Mouse (Mus musculus) MEL (cell line): ENCODE measurements around the gene Maml3. TPM values are rescaled to one million over a fixed set of nuclear protein-coding genes. Genes with fewer than 3 reads are reported as not detected.

ENCODE experiments used
- DNase-seq: peaks from one replicate; pipeline ENCODE4 v3.0.0; 2011; ENCODE audit warnings: low read depth, low spot score
- H3K27ac ChIP-seq: 2 replicates; pipeline ENCODE4 v1.5.1; 2012; ENCODE audit warnings: low read depth, mild to moderate bottlenecking, control low read depth, low read length, moderate library complexity; ENCODE audit not compliant: control insufficient read depth
- H3K27me3 ChIP-seq, 2 experiments: fragments of 150-350 bp in 1 of 2; sonication (generic) in 1 of 2; 2 replicates each; pipeline ENCODE4 v1.6.1; 2012; ENCODE audit warnings: low read length in 2 of 2, mild to moderate bottlenecking in 2 of 2, improper control_type of control experiment in 1 of 2, moderate library complexity in 1 of 2; ENCODE audit not compliant: insufficient read depth in 2 of 2, control insufficient read depth in 1 of 2
- H3K36me3 ChIP-seq, 2 experiments: 2 replicates each; pipeline ENCODE4 v1.6.1; 2012 to 2014; ENCODE audit warnings: low read length in 2 of 2, improper control_type of control experiment in 1 of 2, inconsistent platforms in 1 of 2, mild to moderate bottlenecking in 1 of 2; ENCODE audit not compliant: insufficient read depth in 2 of 2, control insufficient read depth in 1 of 2
- H3K4me1 ChIP-seq, 2 experiments: fragments of 150-350 bp in 1 of 2; sonication (generic) in 1 of 2; 2 replicates each; pipeline ENCODE4 v1.6.1; 2012; ENCODE audit warnings: low read length in 2 of 2, improper control_type of control experiment in 1 of 2, mild to moderate bottlenecking in 1 of 2; ENCODE audit not compliant: insufficient read depth in 2 of 2, control insufficient read depth in 1 of 2
- H3K4me3 ChIP-seq, 2 experiments: fragments of 150-350 bp in 1 of 2; sonication (generic) in 1 of 2; 2 replicates each; pipeline ENCODE4 v1.5.1; 2012; ENCODE audit warnings: low read depth in 2 of 2, low read length in 2 of 2, mild to moderate bottlenecking in 2 of 2, moderate library complexity in 2 of 2, control low read depth in 1 of 2, improper control_type of control experiment in 1 of 2; ENCODE audit not compliant: control insufficient read depth in 1 of 2, insufficient read depth in 1 of 2
- H3K79me2 ChIP-seq: 2 replicates; pipeline ENCODE4 v1.6.1; 2012; ENCODE audit warnings: mild to moderate bottlenecking, low read length, moderate library complexity; ENCODE audit not compliant: control insufficient read depth, poor library complexity, insufficient read depth
- H3K9ac ChIP-seq: 2 replicates; pipeline ENCODE4 v1.6.1; 2012; ENCODE audit warnings: low read depth, mild to moderate bottlenecking, control low read depth, low read length, moderate library complexity; ENCODE audit not compliant: control insufficient read depth, poor library complexity, severe bottlenecking
- H3K9me3 ChIP-seq: fragments of 150-350 bp; sonication (generic); replicated peaks from 2 replicates; pipeline ENCODE4 v1.6.1; 2012; ENCODE audit warnings: mild to moderate bottlenecking, low read length, improper control_type of control experiment, moderate library complexity; ENCODE audit not compliant: insufficient read depth
- BHLHE40 ChIP-seq: IDR thresholded peaks from 2 replicates; pipeline ENCODE4 v1.6.1; 2012; ENCODE audit warnings: low read depth, mild to moderate bottlenecking, inconsistent platforms, low read length, improper control_type of control experiment, borderline replicate concordance
- CHD1 ChIP-seq: IDR thresholded peaks from 2 replicates; pipeline ENCODE4 v1.6.1; 2012; ENCODE audit warnings: low read depth, mild to moderate bottlenecking, inconsistent platforms, low read length, improper control_type of control experiment
- CHD2 ChIP-seq: IDR thresholded peaks from 2 replicates; pipeline ENCODE4 v1.6.1; 2011; ENCODE audit warnings: low read length, improper control_type of control experiment
- CTCF ChIP-seq, 3 experiments: IDR thresholded peaks in 2 of 3; conservative IDR thresholded peaks in 1 of 3; 2 replicates each; pipeline ENCODE4 v1.5.1; 2011 to 2012; ENCODE audit warnings: low read length in 3 of 3, low read depth in 2 of 3, mild to moderate bottlenecking in 2 of 3, improper control_type of control experiment in 1 of 3, inconsistent platforms in 1 of 3, mixed read lengths in 1 of 3, moderate library complexity in 1 of 3; ENCODE audit not compliant: control insufficient read depth in 1 of 3, insufficient read depth in 1 of 3, poor library complexity in 1 of 3, severe bottlenecking in 1 of 3
- ELF1 ChIP-seq: IDR thresholded peaks from 2 replicates; pipeline ENCODE4 v1.6.1; 2014; ENCODE audit warnings: low read depth, mild to moderate bottlenecking, inconsistent platforms, low read length, improper control_type of control experiment, moderate library complexity
- EP300 ChIP-seq, 2 experiments: IDR thresholded peaks; 2 replicates each; pipeline ENCODE4 v1.6.1; 2011; ENCODE audit warnings: improper control_type of control experiment in 2 of 2, low read length in 2 of 2, low read depth in 1 of 2, mild to moderate bottlenecking in 1 of 2
- GABPA ChIP-seq: IDR thresholded peaks from 2 replicates; pipeline ENCODE4 v1.6.1; 2012; ENCODE audit warnings: low read depth, mild to moderate bottlenecking, inconsistent platforms, low read length, improper control_type of control experiment, moderate library complexity
- GATA1 ChIP-seq: IDR thresholded peaks from 2 replicates; pipeline ENCODE4 v1.6.1; 2011; ENCODE audit warnings: low read depth, low read length, improper control_type of control experiment
- HCFC1 ChIP-seq: IDR thresholded peaks from 2 replicates; pipeline ENCODE4 v1.6.1; 2012; ENCODE audit warnings: low read depth, mild to moderate bottlenecking, inconsistent platforms, low read length, improper control_type of control experiment, moderate library complexity
- KAT2A ChIP-seq: conservative IDR thresholded peaks from 2 replicates; pipeline ENCODE4 v1.6.1; 2012; ENCODE audit warnings: low read depth, low read length, improper control_type of control experiment, inconsistent platforms
- MAFK ChIP-seq: IDR thresholded peaks from 2 replicates; pipeline ENCODE4 v1.6.1; 2011; ENCODE audit warnings: low read depth, mild to moderate bottlenecking, low read length, improper control_type of control experiment, borderline replicate concordance
- MAZ ChIP-seq: IDR thresholded peaks from 2 replicates; pipeline ENCODE4 v1.6.1; 2012; ENCODE audit warnings: low read depth, mild to moderate bottlenecking, inconsistent platforms, low read length, improper control_type of control experiment
- MXI1 ChIP-seq: IDR thresholded peaks from 2 replicates; pipeline ENCODE4 v1.6.1; 2011; ENCODE audit warnings: mild to moderate bottlenecking, low read depth, low read length, improper control_type of control experiment
- MYB ChIP-seq: IDR thresholded peaks from 2 replicates; pipeline ENCODE4 v1.6.1; 2011; ENCODE audit warnings: mild to moderate bottlenecking, low read depth, low read length, improper control_type of control experiment
- MYC ChIP-seq: IDR thresholded peaks from 2 replicates; pipeline ENCODE4 v1.6.1; 2011; ENCODE audit warnings: low read depth, mild to moderate bottlenecking, low read length, improper control_type of control experiment, moderate library complexity
- NRF1 ChIP-seq: IDR thresholded peaks from 2 replicates; pipeline ENCODE4 v1.6.1; 2014; ENCODE audit warnings: low read depth, mild to moderate bottlenecking, inconsistent platforms, low read length, improper control_type of control experiment, moderate library complexity; ENCODE audit not compliant: poor library complexity, insufficient read depth, severe bottlenecking
- POLR2A ChIP-seq, 2 experiments: IDR thresholded peaks; 2 replicates each; pipeline ENCODE4 v1.6.1; 2011 to 2012; ENCODE audit warnings: low read length in 2 of 2, mild to moderate bottlenecking in 2 of 2, control low read depth in 1 of 2, improper control_type of control experiment in 1 of 2, low read depth in 1 of 2, moderate library complexity in 1 of 2; ENCODE audit not compliant: control insufficient read depth in 1 of 2, insufficient read depth in 1 of 2, poor library complexity in 1 of 2
- POLR2AphosphoS2 ChIP-seq: IDR thresholded peaks from 2 replicates; pipeline ENCODE4 v1.6.1; 2011; ENCODE audit warnings: low read length, improper control_type of control experiment
- POLR2AphosphoS5 ChIP-seq: IDR thresholded peaks from 2 replicates; pipeline ENCODE4 v1.6.1; 2012; ENCODE audit warnings: low read depth, borderline replicate concordance, mild to moderate bottlenecking, inconsistent platforms, low read length, moderate library complexity, mixed read lengths
- RAD21 ChIP-seq: IDR thresholded peaks from 2 replicates; pipeline ENCODE4 v1.6.1; 2011; ENCODE audit warnings: mild to moderate bottlenecking, low read depth, low read length, improper control_type of control experiment
- RCOR1 ChIP-seq: IDR thresholded peaks from 2 replicates; pipeline ENCODE4 v1.6.1; 2012; ENCODE audit warnings: low read depth, mild to moderate bottlenecking, inconsistent platforms, low read length, improper control_type of control experiment
- SIN3A ChIP-seq: IDR thresholded peaks from 2 replicates; pipeline ENCODE4 v1.6.1; 2012; ENCODE audit warnings: low read length, improper control_type of control experiment, inconsistent platforms
- SMC3 ChIP-seq: IDR thresholded peaks from 2 replicates; pipeline ENCODE4 v1.6.1; 2011; ENCODE audit warnings: low read depth, low read length, improper control_type of control experiment
- TAL1 ChIP-seq: IDR thresholded peaks from 2 replicates; pipeline ENCODE4 v1.6.1; 2012; ENCODE audit warnings: mild to moderate bottlenecking, inconsistent platforms, low read length, moderate library complexity, mixed read lengths
- TBP ChIP-seq: IDR thresholded peaks from 2 replicates; pipeline ENCODE4 v1.8.0; 2011; ENCODE audit warnings: low read depth, low read length, improper control_type of control experiment
- TCF12 ChIP-seq: IDR thresholded peaks from 2 replicates; pipeline ENCODE4 v1.6.1; 2014; ENCODE audit warnings: low read depth, mild to moderate bottlenecking, inconsistent platforms, low read length, improper control_type of control experiment, moderate library complexity
- USF1 ChIP-seq: IDR thresholded peaks from 2 replicates; pipeline ENCODE4 v1.6.1; 2014; ENCODE audit warnings: low read depth, mild to moderate bottlenecking, inconsistent platforms, low read length, improper control_type of control experiment, moderate library complexity
- ZC3H11A ChIP-seq: IDR thresholded peaks from 2 replicates; pipeline ENCODE4 v1.6.1; 2012; ENCODE audit warnings: low read depth, mild to moderate bottlenecking, inconsistent platforms, low read length, improper control_type of control experiment
- ZKSCAN1 ChIP-seq: IDR thresholded peaks from 2 replicates; pipeline ENCODE4 v1.6.1; 2012; ENCODE audit warnings: low read depth, mild to moderate bottlenecking, inconsistent platforms, low read length, improper control_type of control experiment, moderate library complexity
- ZMIZ1 ChIP-seq: IDR thresholded peaks from 2 replicates; pipeline ENCODE4 v1.6.1; 2012; ENCODE audit warnings: low read depth, mild to moderate bottlenecking, inconsistent platforms, low read length, improper control_type of control experiment, moderate library complexity
- ZNF384 ChIP-seq: IDR thresholded peaks from 2 replicates; pipeline ENCODE4 v1.6.1; 2012; ENCODE audit warnings: low read depth, mild to moderate bottlenecking, inconsistent platforms, low read length, improper control_type of control experiment
- polyA plus RNA-seq, 2 experiments: library from polyadenylated mRNA; stranded (reverse) in 1 of 2; unstranded in 1 of 2; fragments of >175 nt in 1 of 2; fragments of >200 nt in 1 of 2; gene quantifications; 2 replicates each; pipeline versions ENCODE4 v1.2.1 to v1.2.4; 2012; ENCODE audit warnings: low replicate concordance in 2 of 2, low read depth in 1 of 2; ENCODE audit not compliant: insufficient read length in 2 of 2, insufficient read depth in 1 of 2, missing spikeins in 1 of 2
- total RNA-seq: library from RNA; depleted of rRNA; stranded (reverse); fragments of 300-350 nt; gene quantifications from 2 replicates; pipeline ENCODE4 v1.2.3, GENCODE M21; 2012

Gene Maml3
- total and polyA plus RNA-seq, 3 experiments, result 2.0 to 4.1 TPM; not detected in 1

- peak; percentile 86 for DNase-seq
- peaks cover 0 to 2% of the 10 kb centered on the region in 2 experiments; a peak in 1 of 4 replicates for H3K4me1 ChIP-seq
- H3K27ac ChIP-seq, result no peak overlapping the region
These were observed 456.7 kb downstream of the Maml3 start for GRCm38 (mm10) chr3:51648037-51648664.

DNA sequence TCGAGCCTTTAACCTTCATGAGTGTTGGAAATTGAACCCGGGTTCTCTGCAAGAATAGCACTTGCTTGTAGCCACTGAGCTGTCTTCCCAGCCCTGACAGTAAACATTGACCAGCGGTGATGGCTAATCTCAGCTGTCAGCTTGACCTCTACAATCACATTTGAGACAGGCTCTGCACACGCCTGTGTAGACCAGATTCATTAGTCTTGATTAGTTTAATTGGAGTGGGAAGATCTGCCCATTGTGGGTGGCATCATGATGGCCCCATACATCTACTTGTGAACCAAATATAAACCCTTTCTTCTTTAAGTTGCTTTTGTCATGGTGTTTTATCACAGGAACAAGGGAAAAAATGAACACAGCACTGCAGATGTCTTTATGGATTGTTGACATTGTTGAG, 457.5 kb downstream of the Maml3 start:
- Histone ChIP-seq H3K79me2 (no peaks in the 10 kb centered on the region), H3K9ac (no peak overlapping the region), H3K36me3 (no peaks in the 10 kb centered on the region), H3K27ac (no peak overlapping the region), H3K9me3 (no peaks in the 10 kb centered on the region), H3K4me1 (no peaks in the 10 kb centered on the region; a peak in 1 of 4 replicates), H3K4me3 (no peak overlapping the region), H3K27me3 (no peaks in the 10 kb centered on the region)
- no peak for TF ChIP-seq POLR2AphosphoS2
- no peak for TF ChIP-seq ZMIZ1
- TF ChIP-seq MYB, result no peak
- TF ChIP-seq CTCF (IDR thresholded peaks at IDR 0.05 in 2 of 3, conservative IDR thresholded peaks at IDR 0.05 in 1 of 3; ENCODE audit: control insufficient read depth in 1 of 3, insufficient read depth in 1 of 3, low read depth in 2 of 3, low read length in 3 of 3, poor library complexity in 1 of 3, severe bottlenecking in 1 of 3), result no peak
- TF ChIP-seq NRF1, result no peak
- no peak for TF ChIP-seq TAL1
- no peak for TF ChIP-seq CHD2
- TF ChIP-seq MYC, result no peak
- no peak for TF ChIP-seq ELF1
- no peak for TF ChIP-seq BHLHE40
- no peak for TF ChIP-seq HCFC1
- no peak for TF ChIP-seq GATA1
- no peak for TF ChIP-seq GABPA
- TF ChIP-seq USF1, result no peak
- no peak for TF ChIP-seq MAFK
- TF ChIP-seq SMC3, result no peak
- TF ChIP-seq ZKSCAN1, result no peak
- TF ChIP-seq POLR2AphosphoS5, result no peak
- no peak for TF ChIP-seq CHD1
- no peak for TF ChIP-seq TCF12
- DNase-seq, result no peak

More at GRCm38 (mm10) chr3:51648037-51648664, 456.7 kb downstream of the Maml3 start:
- H3K27me3 ChIP-seq, result no peaks in the 10 kb centered on the region
- no peak for TF ChIP-seq MYB
- no peak for TF ChIP-seq KAT2A
- TF ChIP-seq RCOR1, result no peak
- TF ChIP-seq ZMIZ1, result no peak
- TF ChIP-seq POLR2AphosphoS2, result no peak
- peak; percentile 67; the same call in 1 of the 2 replicates for TF ChIP-seq MAZ
- no peak for TF ChIP-seq EP300 (IDR thresholded peaks at IDR 0.05; ENCODE audit: low read depth in 1 of 2, low read length in 2 of 2)
- TF ChIP-seq TBP, result no peak
- peak; percentile 47 for TF ChIP-seq ZKSCAN1
- TF ChIP-seq CHD2, result no peak
- TF ChIP-seq ZC3H11A, result peak; percentile 89
- TF ChIP-seq RAD21, result peak; percentile 84
- no peak for TF ChIP-seq TAL1
- TF ChIP-seq MXI1, result peak; percentile 48; the same call in 1 of the 2 replicates
- no peak for TF ChIP-seq POLR2AphosphoS5
- TF ChIP-seq BHLHE40, result 0 out of 2 replicates have a peak, but pooled peaks have one; percentile 20
- no peak for TF ChIP-seq ZNF384
- TF ChIP-seq CTCF (IDR thresholded peaks at IDR 0.05 in 2 of 3, conservative IDR thresholded peaks at IDR 0.05 in 1 of 3; ENCODE audit: control insufficient read depth in 1 of 3, insufficient read depth in 1 of 3, low read depth in 2 of 3, low read length in 3 of 3, poor library complexity in 1 of 3, severe bottlenecking in 1 of 3), result peak; percentile 91 to 98 (median 93)
- peak; percentile 54; the same call in 1 of the 2 replicates for TF ChIP-seq NRF1
- TF ChIP-seq SMC3, result peak; percentile 100
- no peak for TF ChIP-seq MAFK
- no peak for TF ChIP-seq HCFC1
- peak; percentile 68; the same call in 1 of the 2 replicates for TF ChIP-seq SIN3A
- TF ChIP-seq POLR2A (IDR thresholded peaks at IDR 0.05; ENCODE audit: control insufficient read depth in 1 of 2, insufficient read depth in 1 of 2, low read depth in 1 of 2, low read length in 2 of 2, poor library complexity in 1 of 2), result no peak
- no peaks in the 10 kb centered on the region for H3K79me2 ChIP-seq
- H3K9me3 ChIP-seq, result no peaks in the 10 kb centered on the region
- H3K9ac ChIP-seq, result 0 out of 2 replicates have a peak overlapping the region, but pooled peaks have one; percentile 11
- H3K36me3 ChIP-seq, result no peaks in the 10 kb centered on the region; a peak in 1 of 4 replicates
- H3K4me3 ChIP-seq, result peak overlapping the region in 1 of 2 experiments; percentile 26; a peak in 1 of 4 replicates
